Mouse (Mus musculus): ENCODE measurements around the gene Hoxb8.

DNA sequence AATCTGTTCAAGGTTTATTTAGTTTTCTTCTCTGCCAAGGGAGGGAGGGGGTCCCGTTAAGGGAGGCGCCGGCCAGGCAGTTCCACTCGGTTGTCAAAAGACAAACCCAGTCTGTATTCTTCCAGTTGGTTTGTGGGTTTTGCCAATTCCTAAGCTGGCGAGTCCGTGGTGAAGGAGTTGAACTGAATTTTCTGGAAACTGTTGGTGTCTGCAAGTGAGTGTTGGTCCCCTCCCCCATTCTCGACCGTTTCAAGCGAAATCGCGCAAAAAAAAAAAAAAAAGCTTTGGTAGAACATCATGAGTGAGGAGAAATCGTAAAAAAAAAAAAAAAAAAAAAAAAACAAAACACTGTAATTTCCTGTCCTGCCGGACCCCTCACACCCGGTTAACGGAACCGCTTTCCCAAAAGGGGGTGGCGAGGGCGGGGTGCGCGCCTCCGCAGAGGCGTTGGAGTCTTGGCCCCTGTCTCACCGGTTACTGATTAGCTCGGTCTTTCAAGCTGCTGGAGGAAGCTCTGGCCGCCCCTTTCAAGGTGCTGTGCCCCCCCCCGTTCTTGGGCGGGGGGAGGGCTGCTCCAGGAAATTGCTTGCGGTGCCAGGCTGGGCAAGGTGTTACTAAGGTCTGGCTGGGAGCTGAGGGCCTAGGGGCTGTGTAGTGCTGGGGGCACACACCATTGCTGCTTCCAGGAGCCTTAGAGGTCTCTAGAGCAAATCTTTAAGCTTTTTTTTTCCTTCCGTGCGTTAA, 13.6 kb downstream of the Hoxb8 start:
- TF ChIP-seq POLR2A (IDR thresholded peaks at IDR 0.05; ENCODE audit: extremely low read depth, insufficient read depth, low read length), result no peak
- no peak for TF ChIP-seq CTCF (IDR thresholded peaks at IDR 0.05; ENCODE audit: extremely low read depth, insufficient read depth, low read length)

Data from cortical plate, adult 2 months (tissue).